20 mouse cellular contexts compared by ENCODE assay signal in the genomic region with DNA sequence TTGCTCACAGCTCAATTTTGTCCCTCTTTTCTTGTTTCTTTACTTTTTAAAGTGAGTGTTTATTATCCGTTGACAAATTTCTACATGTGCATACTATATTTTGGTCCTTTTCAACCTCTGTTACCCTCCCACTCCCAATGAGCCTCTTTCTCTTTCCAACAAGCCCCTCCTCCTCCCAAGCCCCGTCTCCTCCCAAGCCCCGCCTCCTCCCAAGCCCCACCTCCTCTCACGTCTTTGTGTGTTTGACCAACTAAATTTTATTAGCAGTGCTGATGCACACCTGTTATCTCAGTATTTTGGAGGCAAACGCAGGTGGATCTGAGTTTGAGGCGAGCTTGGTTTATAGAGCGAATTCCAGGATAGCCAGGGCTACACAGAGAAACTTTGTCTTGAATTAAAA. TPM values are rescaled to one million over a fixed set of nuclear protein-coding genes. Genes with fewer than 3 reads are reported as not detected.
DNase-seq lines count a peak whose midpoint lies in the region; ATAC-seq and TF ChIP-seq lines count a peak whose summit lies in the region.
"Had no signal": no experiment of that assay in that cellular context is flagged by ENCODE, and none has a peak within 500 bp of the region (broad histone marks: within the 10 kb centered on the region; RNA-seq: fewer than 3 reads in every experiment).

No protein-coding gene starts in this region.

- no peak overlapping the region for H3K9ac ChIP-seq in stomach, postnatal 0 days (ENCODE audit: low read length)
- H3K9ac ChIP-seq in forebrain, embryonic 14.5 days (ENCODE audit: low read length) = no peak overlapping the region
- H3K9ac ChIP-seq: embryonic facial prominence, embryonic 13.5 days; forebrain, embryonic 12.5 days; forebrain, postnatal 0 days; hindbrain, embryonic 12.5 days had no signal

- no peak for TF ChIP-seq EP300 in stomach, postnatal 0 days (optimal IDR thresholded peaks at IDR 0.05)

- H3K9me3 ChIP-seq in heart, embryonic 10.5 days = no peaks in the 10 kb centered on the region
- H3K9me3 ChIP-seq in stomach, postnatal 0 days (ENCODE audit: control insufficient read depth, low read length) = no peaks in the 10 kb centered on the region
- H3K9me3 ChIP-seq in forebrain, embryonic 14.5 days (replicated peaks; ENCODE audit: control insufficient read depth, low read length) = no peaks in the 10 kb centered on the region
- H3K9me3 ChIP-seq: embryonic facial prominence, embryonic 13.5 days; forebrain, embryonic 12.5 days; hindbrain, embryonic 12.5 days had no signal

- H3K27ac ChIP-seq in heart, embryonic 10.5 days = no peak overlapping the region
- no peak overlapping the region for H3K27ac ChIP-seq in testis, adult 2 months (ENCODE audit: control insufficient read depth, insufficient read depth, low read depth, low read length)
- no peak overlapping the region for H3K27ac ChIP-seq in stomach, postnatal 0 days (replicated peaks)
- no peak overlapping the region for H3K27ac ChIP-seq in forebrain, embryonic 14.5 days (ENCODE audit: low read depth, low read length)
- H3K27ac ChIP-seq: embryonic facial prominence, embryonic 13.5 days; forebrain, embryonic 12.5 days; hindbrain, embryonic 12.5 days; hindbrain, postnatal 0 days had no signal

- no peak overlapping the region for H3K4me2 ChIP-seq in stomach, postnatal 0 days (replicated peaks; ENCODE audit: low read depth)
- H3K4me2 ChIP-seq in forebrain, embryonic 14.5 days (ENCODE audit: low read length) = no peak overlapping the region
- H3K4me2 ChIP-seq: embryonic facial prominence, embryonic 13.5 days; forebrain, embryonic 12.5 days; hindbrain, embryonic 12.5 days had no signal

- H3K4me1 ChIP-seq in heart, embryonic 10.5 days = no peaks in the 10 kb centered on the region
- peaks cover 4% of the 10 kb centered on the region; the same call in 1 of the 2 replicates for H3K4me1 ChIP-seq in testis, adult 2 months (ENCODE audit: control insufficient read depth, insufficient read depth, low read length)
- H3K4me1 ChIP-seq in stomach, postnatal 0 days (replicated peaks; ENCODE audit: control insufficient read depth, insufficient read depth) = 0 out of 2 replicates have a peak, but pooled peaks cover 3% of the 10 kb centered on the region
- H3K4me1 ChIP-seq in forebrain, embryonic 14.5 days (ENCODE audit: control insufficient read depth, insufficient read depth, low read length) = no peaks in the 10 kb centered on the region
- H3K4me1 ChIP-seq: forebrain, embryonic 12.5 days had no signal

- WGBS in heart, embryonic 10.5 days = 57% methylated on average over 7 of the region's 7 CpGs
- 63% methylated on average over 7 of the region's 7 CpGs for WGBS in stomach, postnatal 0 days
- 82% methylated on average over 7 of the region's 7 CpGs for WGBS in forebrain, embryonic 14.5 days

- TF ChIP-seq POLR2A in testis, adult 2 months (IDR thresholded peaks at IDR 0.05; ENCODE audit: control insufficient read depth, low read depth, low read length) = no peak

- no peak for ATAC-seq in stomach, postnatal 0 days (ENCODE audit: low FRiP score, low TSS enrichment)
- ATAC-seq in forebrain, embryonic 14.5 days = no peak
- ATAC-seq: forebrain, postnatal 0 days; hindbrain, postnatal 0 days; intestine, embryonic 16.5 days had no signal

- no peaks in the 10 kb centered on the region for H3K27me3 ChIP-seq in heart, embryonic 10.5 days (ENCODE audit: insufficient read depth, poor library complexity, severe bottlenecking)
- no peaks in the 10 kb centered on the region for H3K27me3 ChIP-seq in testis, adult 2 months (ENCODE audit: control insufficient read depth, insufficient read depth, low read length)
- no peaks in the 10 kb centered on the region for H3K27me3 ChIP-seq in stomach, postnatal 0 days (ENCODE audit: control insufficient read depth, insufficient read depth, low read length)
- no peaks in the 10 kb centered on the region for H3K27me3 ChIP-seq in forebrain, embryonic 14.5 days (replicated peaks; ENCODE audit: control insufficient read depth, insufficient read depth, low read length)
- H3K27me3 ChIP-seq: embryonic facial prominence, embryonic 13.5 days; forebrain, embryonic 12.5 days; hindbrain, embryonic 12.5 days had no signal

- DNase-seq in heart, adult 11 months = peak; percentile 31
- no peak for DNase-seq in heart, embryonic 10.5 days (ENCODE audit: low spot score)
- no peak for DNase-seq in testis, postnatal 14 days (ENCODE audit: low spot score)
- peak; percentile 28 for DNase-seq in stomach, postnatal 0 days (ENCODE audit: low spot score)
- no peak for DNase-seq in forebrain, embryonic 14.5 days (ENCODE audit: low spot score)
- no peak for DNase-seq in retina, postnatal 1 day
- DNase-seq: adrenal gland, postnatal 14 days; cerebellum, adult 11-12 months; cerebellum, adult 9-10 months; cerebellum, postnatal 25 days; forebrain, postnatal 0 days; gastrocnemius, postnatal 14 days; heart, postnatal 10 days; heart, postnatal 4 days had no signal

- no peak overlapping the region for H3K4me3 ChIP-seq in heart, embryonic 10.5 days
- H3K4me3 ChIP-seq in testis, adult 2 months (ENCODE audit: control insufficient read depth, low read depth, low read length) = peak overlapping the region; percentile 67
- H3K4me3 ChIP-seq in stomach, postnatal 0 days (ENCODE audit: low read depth, low read length) = no peak overlapping the region
- H3K4me3 ChIP-seq in forebrain, embryonic 14.5 days (ENCODE audit: low read depth, low read length) = no peak overlapping the region
- H3K4me3 ChIP-seq: embryonic facial prominence, embryonic 13.5 days; forebrain, embryonic 12.5 days; hindbrain, embryonic 12.5 days had no signal

- no peaks in the 10 kb centered on the region for H3K36me3 ChIP-seq in heart, embryonic 10.5 days
- no peaks in the 10 kb centered on the region for H3K36me3 ChIP-seq in testis, adult 2 months (ENCODE audit: control insufficient read depth, insufficient read depth, low read length)
- no peaks in the 10 kb centered on the region for H3K36me3 ChIP-seq in stomach, postnatal 0 days (ENCODE audit: control insufficient read depth, insufficient read depth, low read length)
- H3K36me3 ChIP-seq in forebrain, embryonic 14.5 days (ENCODE audit: control insufficient read depth, insufficient read depth, low read length) = no peaks in the 10 kb centered on the region
- H3K36me3 ChIP-seq: embryonic facial prominence, embryonic 13.5 days; forebrain, embryonic 12.5 days; hindbrain, embryonic 12.5 days had no signal

- TF ChIP-seq CTCF in testis, adult 2 months (IDR thresholded peaks at IDR 0.05; ENCODE audit: control insufficient read depth, insufficient read depth, insufficient replicate concordance, low read depth, low read length) = no peak
- no peak for TF ChIP-seq CTCF in stomach, postnatal 0 days (IDR thresholded peaks at IDR 0.05; ENCODE audit: low read depth)

RNA-seq across cellular contexts. Expression of a gene that starts 38.6 kb away (rescaled TPM):
- 12.7 and 15.0 TPM in 2 replicates for polyA plus RNA-seq in heart, embryonic 10.5 days (2016; fragmentation: Nextera tagmentation; extraction: Ambion mirVana)
- polyA plus RNA-seq in testis, adult 2 months (2012; rRNA removed) = 4.1 and 4.8 TPM in 2 replicates
- polyA plus RNA-seq in stomach, postnatal 0 days (2015; fragmentation: Nextera tagmentation; extraction: Ambion mirVana) = 36.9 and 40.7 TPM in 2 replicates
- 45.3 and 58.8 TPM in 2 replicates for polyA plus RNA-seq in forebrain, embryonic 14.5 days (2014; fragmentation: Nextera tagmentation; extraction: Ambion mirVana)

Comparison
In these comparisons a context has a peak if more than half of its experiments do, and no peak if none do; other contexts are left out.
1. DNase-seq: peak in heart, adult 11 months (single experiment) and stomach, postnatal 0 days (single experiment); none in heart, embryonic 10.5 days (single experiment), testis, postnatal 14 days (single experiment), forebrain, embryonic 14.5 days (single experiment) and retina, postnatal 1 day (single experiment).